Mouse (Mus musculus): ENCODE measurements around the gene Pabpc4.

The Pabpc4 gene

DNA sequence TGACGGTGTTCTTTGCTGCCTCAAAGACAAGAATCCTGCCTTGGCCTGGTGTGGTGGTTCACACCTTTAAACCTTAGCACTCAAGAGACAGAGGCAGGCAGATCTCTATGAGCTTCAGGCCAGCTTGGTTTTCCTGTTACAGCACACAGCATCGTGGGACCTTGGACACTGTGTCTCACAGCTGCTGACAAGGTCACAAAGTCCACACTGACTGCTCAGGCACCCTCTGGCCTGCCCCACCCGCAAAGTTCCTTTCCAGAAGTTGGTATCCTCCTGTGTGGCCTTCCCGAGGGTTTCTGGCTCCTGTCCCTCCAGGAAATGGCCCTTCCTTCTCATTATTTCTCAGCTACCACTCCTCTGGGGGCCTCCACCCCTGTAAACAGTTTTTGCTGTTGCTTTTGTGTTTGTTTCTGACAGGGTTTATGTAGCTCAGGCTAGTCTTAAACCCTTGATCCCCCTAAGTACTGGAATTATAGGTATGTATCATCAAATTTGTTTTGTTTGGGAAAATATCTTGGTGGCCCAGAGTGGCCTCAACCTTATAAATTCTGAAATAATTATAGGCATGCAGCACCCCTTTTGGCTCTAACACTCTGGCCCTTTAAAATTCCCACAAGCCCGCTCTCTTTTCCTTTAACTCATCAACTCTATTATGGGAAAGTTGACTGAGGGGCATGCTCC, at the start of gene Pabpc4:
Gene Pabpc4, plus strand, starts transcription at position 631 of the 681 bp plus-strand sequence.
- no peak for DNase-seq (ENCODE audit: low spot score)

DNA sequence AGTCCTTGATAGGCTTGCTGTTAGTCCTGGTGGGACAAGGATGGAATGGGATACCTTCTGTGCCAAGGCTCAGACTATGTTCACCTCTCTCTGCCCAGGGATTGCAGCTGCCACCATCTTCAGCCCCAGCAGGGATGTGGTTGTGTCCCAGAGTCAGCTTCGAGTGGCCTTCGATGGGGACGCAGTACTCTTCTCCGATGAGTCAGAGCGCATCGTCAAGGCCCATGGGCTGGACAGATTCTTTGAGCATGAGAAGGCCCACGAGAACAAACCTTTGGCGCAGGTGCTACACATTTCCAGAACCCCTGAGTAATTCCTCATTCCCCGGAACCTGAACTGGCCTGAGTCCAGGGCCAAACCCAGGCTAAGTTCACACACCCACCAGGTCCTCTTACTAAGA, 48.2 kb upstream of the Pabpc4 start:
- no peak for DNase-seq (ENCODE audit: low spot score)

GRCm38 (mm10) chr4:123215367-123215766, 46.8 kb upstream of the Pabpc4 start:
- no peak for DNase-seq (ENCODE audit: low spot score)

- DNase-seq (ENCODE audit: low spot score): peak; percentile 70
These were observed 45.4 kb upstream of the Pabpc4 start for GRCm38 (mm10) chr4:123216782-123217181.

- peak; percentile 92 for DNase-seq (ENCODE audit: low spot score)
These were observed 42.3 kb upstream of the Pabpc4 start for GRCm38 (mm10) chr4:123219720-123220357.

GRCm38 (mm10) chr4:123220637-123221036, 41.5 kb upstream of the Pabpc4 start:
- DNase-seq (ENCODE audit: low spot score): no peak

DNA sequence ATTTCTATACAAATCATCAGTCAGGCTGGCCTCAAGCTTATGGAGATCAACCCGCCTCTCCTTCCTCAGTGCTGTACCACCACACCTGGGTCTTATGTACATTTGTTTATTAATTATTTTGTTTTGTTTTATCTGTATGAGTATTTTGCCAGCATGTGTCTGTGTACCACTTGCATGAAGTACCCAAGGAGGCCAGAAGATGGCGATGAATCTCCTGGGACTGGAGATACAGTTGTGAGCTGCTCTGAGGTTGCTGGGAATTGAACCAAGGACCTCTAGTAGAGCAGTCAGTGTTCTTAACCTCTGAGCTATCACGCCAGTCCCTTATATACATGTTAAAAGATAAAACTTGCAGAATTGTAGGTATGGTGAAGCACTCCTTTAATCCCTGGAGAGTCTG, 38.8 kb upstream of the Pabpc4 start:
- no peak for DNase-seq (ENCODE audit: low spot score)

GRCm38 (mm10) chr4:123225718-123226403, 36.3 kb upstream of the Pabpc4 start:
- DNase-seq (ENCODE audit: low spot score): no peak

GRCm38 (mm10) chr4:123227707-123228106, 34.4 kb upstream of the Pabpc4 start:
- DNase-seq (ENCODE audit: low spot score): no peak

DNA sequence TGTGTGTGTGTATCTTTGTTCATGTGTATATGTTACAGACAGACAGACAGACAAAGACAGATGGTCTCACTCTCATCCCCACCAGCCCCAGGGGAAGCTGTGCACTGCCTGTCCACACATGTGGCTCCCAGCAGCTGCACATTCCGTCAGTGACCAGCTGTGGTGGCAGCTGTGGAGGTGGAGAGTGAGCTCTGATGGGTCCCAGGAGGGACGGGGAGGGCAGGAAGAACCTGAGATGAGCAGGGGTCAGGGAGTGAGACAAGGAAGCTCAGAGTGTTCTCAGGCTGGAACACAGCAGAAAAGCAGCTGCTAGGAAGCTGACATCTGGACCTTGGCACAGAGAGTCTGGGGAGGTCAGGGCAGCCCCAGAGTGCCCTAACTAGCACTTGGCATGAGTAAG, 33.9 kb upstream of the Pabpc4 start:
- DNase-seq (ENCODE audit: low spot score): peak; percentile 76

DNA sequence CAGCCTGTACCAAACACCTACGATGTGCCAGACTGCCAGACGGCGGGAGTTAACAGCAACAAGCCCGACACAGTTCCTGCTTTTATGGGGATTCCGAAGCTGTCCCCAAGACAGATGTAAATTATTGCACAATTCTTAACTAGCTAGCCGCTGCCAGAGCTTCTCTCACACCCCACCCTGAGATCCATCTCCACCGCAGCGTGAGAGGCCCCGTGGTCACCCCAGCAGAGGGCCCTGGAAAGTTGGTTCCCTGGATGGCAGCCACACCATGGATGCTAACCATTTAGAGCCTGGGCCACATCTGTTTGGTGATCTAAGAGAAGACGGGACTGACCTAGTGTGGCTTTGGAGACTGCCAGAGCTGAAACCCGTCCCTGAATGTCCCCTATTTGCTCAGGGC, 33.0 kb upstream of the Pabpc4 start:
- no peak for DNase-seq (ENCODE audit: low spot score)

DNA sequence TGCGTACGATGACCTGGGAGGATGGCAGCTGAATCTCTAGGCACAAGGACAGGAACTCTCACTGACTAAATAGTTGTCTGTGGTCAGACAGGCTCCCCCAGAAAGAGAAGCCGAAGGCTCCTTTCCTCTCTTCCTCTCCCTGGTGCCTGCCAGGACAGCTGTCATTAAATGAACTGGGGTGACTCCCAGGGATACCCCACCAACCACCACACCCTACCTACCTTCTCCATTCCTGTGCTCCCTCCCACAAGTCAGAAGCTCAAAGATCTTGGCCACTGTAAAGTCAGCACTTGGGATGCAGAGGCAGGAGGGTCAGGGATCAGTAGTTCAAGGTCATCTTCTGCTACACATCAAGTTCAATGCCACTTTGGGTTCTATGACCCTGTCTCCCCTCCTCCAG, 29.3 kb upstream of the Pabpc4 start:
- DNase-seq (ENCODE audit: low spot score): no peak

GRCm38 (mm10) chr4:123233492-123234084, 28.6 kb upstream of the Pabpc4 start, which contains the start of gene Heyl:
TSS of gene Heyl (plus strand) at chr4:123233556.
- DNase-seq (ENCODE audit: low spot score): peak; percentile 77

DNA sequence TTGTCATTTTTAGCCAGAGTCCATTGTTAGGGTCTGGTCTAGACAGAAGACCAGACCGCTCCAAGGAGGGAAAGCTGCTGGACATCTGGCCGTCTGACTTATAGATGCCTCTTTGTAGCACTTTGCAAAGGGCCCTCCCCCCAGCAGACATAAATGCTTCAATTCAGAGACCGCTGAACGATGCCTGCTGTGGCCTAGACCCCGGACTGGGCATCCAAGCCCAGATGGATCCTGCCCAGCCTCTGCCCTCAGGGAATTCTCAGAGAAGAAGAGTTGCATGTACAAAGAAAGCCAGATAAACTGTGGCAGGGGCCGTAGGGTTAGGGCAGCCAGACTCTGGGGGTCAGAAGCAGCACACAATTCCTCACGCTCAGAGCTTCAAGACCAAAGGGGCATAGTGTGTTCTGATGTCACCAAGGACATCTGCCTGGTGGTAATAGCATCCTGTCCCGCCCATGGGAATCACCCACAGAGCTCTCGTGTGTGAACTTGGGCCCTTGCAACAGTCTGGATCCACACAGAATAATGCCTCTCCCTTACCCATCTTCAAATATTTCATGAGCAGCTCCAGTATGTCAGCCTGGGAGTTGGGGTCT, 26.2 kb upstream of the Pabpc4 start:
- no peak for DNase-seq (ENCODE audit: low spot score)

DNA sequence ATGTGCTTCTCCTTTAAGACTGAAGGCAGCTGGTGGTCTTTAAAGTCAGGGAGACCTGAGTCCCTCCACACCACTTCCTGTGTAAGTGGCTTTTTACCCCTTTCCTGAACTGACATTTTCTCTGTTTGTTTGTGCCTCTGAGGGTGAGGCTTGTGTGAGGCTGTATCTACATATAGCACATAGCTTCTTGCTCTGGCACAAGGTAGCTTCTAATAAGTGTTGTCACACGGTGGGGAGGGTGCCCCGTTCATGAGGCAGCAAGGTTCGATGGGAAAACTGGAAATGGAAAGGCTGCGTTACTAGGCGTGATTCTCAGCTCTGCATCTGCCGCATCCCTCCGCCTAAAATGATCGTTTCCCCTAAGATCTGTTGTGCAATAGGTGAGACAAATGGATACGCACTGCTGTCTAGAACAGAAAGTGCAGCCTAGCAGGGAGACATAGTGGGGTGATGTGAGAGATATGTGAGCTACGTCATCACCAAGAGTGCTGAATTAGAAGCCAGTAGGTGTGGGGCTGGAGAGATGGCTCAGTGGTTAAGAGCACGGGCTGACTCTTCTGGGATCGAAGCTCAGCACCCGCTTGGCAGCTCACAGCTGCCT, 25.6 kb upstream of the Pabpc4 start:
- no peak for DNase-seq (ENCODE audit: low spot score)

DNA sequence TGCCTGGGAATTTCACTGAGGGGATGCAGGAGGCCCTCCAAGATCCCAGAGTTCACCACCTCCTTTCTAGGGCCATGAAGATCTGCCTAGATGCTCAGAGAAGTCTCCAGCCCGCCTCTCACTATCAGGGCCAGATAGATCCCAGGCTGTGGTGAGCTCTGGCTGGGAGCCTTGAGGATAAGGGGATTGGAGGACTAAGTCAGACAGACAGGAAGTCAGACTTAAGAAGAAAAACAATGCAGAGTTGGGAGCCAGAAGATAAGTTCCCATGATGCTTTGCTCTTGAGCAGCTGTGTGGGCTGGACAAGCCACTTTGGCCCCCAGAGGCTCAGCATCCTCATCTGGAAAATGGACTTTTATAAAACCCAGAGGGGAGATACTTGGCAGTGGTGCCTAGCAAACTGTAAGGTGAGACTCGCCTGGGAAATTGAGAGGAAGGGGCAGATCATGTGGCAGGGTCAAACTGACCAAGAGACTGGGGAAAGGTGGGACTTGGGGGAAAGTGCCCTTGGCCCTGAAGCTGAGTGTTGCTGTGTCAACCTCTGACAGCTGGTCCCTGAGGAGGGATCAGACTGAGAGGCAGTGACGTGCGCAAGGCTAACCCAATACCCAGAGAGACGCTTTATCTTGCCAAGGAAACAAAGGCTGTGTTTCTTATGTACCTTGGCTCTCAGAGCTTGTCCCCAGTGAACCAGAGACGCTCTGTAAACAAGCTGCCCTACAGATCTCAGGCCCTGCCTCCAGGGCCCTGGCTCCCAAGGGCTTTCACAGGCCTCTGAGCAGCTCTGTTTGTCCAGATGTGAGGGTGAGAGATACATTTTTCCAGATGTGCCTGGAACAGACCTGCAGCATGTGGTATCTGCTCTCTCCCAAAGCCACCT, 24.5 kb upstream of the Pabpc4 start:
- DNase-seq (ENCODE audit: low spot score): no peak

DNA sequence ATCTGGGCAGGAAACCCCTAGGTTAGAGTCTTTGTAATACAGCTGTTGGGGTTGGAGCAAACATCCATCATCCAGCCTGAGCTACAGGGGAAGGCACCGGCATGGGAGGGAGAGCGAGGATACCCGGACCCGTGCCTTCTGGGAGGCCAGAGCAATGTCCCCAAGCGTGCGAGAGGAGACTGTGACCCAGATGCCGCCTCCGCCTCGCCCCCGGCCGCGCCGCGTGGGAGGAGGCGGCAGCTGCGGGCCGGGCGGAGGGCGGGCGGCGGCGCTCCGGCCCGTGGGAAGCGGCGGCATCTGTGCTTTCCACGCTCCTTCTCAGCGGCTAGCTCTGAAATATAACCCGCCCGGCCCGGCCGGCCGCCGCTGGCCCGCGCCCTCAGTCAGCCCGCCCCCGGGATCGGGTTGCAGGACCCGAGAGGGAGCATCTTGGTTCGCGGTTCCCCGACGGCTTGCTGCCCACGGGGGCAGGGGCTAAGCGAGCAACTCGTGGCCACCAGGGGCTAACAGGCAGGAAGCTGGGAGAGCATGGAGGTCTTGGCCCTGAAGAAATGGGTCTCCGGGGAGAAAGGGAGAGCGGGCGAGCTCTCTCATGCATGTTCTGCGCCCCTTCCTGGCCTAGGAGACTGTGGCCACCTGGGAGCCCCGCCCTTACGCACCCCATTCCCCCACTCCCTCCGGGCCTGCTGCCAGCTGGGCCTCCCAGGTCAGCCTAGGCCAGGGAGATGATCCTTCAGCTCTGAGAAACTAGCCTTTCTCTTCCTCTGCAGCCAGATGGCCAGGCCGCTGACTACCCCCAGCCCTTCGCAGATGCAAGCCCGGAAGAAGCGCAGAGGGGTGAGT, 22.6 kb upstream of the Pabpc4 start:
- peak; percentile 80 for DNase-seq (ENCODE audit: low spot score)

- no peak for DNase-seq (ENCODE audit: low spot score)
These were observed 15.9 kb upstream of the Pabpc4 start for GRCm38 (mm10) chr4:123246221-123246620.

DNA sequence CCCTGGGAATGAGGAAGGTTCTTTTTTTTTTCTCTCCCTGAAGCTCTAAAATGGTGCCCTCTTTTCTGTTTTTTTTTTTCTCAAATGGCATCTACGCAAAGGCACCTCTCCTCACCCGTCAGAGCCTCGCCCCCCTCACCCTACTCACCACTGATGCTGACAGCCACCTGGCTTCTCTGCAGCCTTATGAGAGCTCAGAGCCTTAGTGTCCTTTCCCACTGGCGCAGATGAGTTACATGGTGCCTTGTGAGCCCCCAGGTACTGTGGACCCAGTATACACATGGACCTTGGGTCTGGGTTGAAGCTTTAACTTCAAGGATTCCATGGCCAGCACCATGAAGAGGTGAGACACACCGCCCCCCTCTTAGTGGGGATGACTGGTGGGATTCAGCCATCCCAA, 15.5 kb upstream of the Pabpc4 start:
- DNase-seq (ENCODE audit: low spot score): no peak
